Mouse (Mus musculus): ENCODE results near the gene Tmem136. TPM values are rescaled to one million over a fixed set of nuclear protein-coding genes. Genes with fewer than 3 reads are reported as not detected.

Gene Tmem136
- polyA plus RNA-seq, 1 experiment, result 0.12 TPM

DNA sequence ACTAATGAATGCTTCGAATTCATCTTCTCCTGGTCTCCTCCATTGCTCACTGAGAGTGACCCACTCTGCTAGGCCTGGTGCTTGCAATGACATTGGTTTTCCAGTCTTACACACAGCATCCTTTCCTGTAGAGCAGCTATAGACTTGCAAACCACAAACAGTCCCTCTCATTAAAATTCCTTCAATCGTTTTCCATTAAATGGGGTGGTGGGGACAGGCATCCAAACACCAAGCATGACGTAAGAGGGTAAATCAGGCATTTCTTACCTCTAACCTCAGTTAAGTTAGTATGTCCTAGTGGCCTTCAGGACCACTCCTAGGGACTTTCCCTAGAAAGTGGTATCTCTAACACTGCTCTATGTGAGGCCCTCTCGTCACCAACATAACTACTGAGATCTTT lies 51.1 kb downstream of the Tmem136 start:
- H3K4me3 ChIP-seq (ENCODE audit: insufficient read depth, poor library complexity, severe bottlenecking), result no peak overlapping the region
- peaks cover 99% of the 10 kb centered on the region for H3K79me2 ChIP-seq (ENCODE audit: control insufficient read depth, insufficient read depth)
- H3K79me3 ChIP-seq (ENCODE audit: low read depth), result peaks cover 71% of the 10 kb centered on the region
- no peak overlapping the region for H3ac ChIP-seq (ENCODE audit: control insufficient read depth, insufficient read length, low read depth)
- H3K36me3 ChIP-seq (ENCODE audit: control insufficient read depth, insufficient read depth), result no peaks in the 10 kb centered on the region
- no peak for TF ChIP-seq FOSL1 (IDR thresholded peaks at IDR 0.05; ENCODE audit: insufficient read depth, low read length, poor library complexity, severe bottlenecking)
- no peak for TF ChIP-seq MAX (IDR thresholded peaks at IDR 0.05)
- no peak for TF ChIP-seq MYOG (IDR thresholded peaks at IDR 0.05; ENCODE audit: control insufficient read depth, extremely low read depth, insufficient read length)
- TF ChIP-seq MYOD1 (IDR thresholded peaks at IDR 0.05; ENCODE audit: control insufficient read depth, insufficient read length, low read depth), result no peak
- TF ChIP-seq USF1 (IDR thresholded peaks at IDR 0.05; ENCODE audit: low read depth), result no peak
- TF ChIP-seq CEBPB (IDR thresholded peaks at IDR 0.05; ENCODE audit: low read depth), result no peak
- no peak for TF ChIP-seq CTCF (IDR thresholded peaks at IDR 0.05; ENCODE audit: control insufficient read depth, insufficient read depth, insufficient read length)
- H3K27me3 ChIP-seq (ENCODE audit: control insufficient read depth, insufficient read depth, insufficient read length), result no peaks in the 10 kb centered on the region

DNA sequence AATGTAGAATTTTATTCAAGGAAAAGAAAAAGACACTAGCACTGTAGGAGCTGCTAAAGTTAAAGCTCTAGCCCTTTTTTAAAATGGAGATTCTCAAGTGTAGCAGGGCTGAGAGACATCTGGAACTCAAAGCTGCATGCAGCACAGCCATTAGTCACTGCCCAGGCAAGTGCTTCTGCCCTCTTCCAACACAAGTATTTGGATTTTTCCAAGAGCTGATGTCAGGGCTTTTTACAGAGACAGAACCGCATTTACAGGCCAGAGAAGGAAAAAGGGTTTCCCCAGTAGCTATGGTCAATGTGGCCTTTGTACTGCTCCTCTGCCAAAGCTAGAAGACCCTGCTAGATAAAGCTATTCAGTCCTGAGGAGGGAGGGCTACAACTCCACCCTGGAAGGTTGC lies 54.8 kb downstream of the Tmem136 start:
- TF ChIP-seq MAX (IDR thresholded peaks at IDR 0.05) (no peak), USF1 (IDR thresholded peaks at IDR 0.05; ENCODE audit: low read depth) (no peak), CTCF (IDR thresholded peaks at IDR 0.05; ENCODE audit: control insufficient read depth, insufficient read depth, insufficient read length) (no peak), FOSL1 (IDR thresholded peaks at IDR 0.05; ENCODE audit: insufficient read depth, low read length, poor library complexity, severe bottlenecking) (no peak), MYOG (IDR thresholded peaks at IDR 0.05; ENCODE audit: control insufficient read depth, extremely low read depth, insufficient read length) (no peak), CEBPB (IDR thresholded peaks at IDR 0.05; ENCODE audit: low read depth) (no peak), MYOD1 (IDR thresholded peaks at IDR 0.05; ENCODE audit: control insufficient read depth, insufficient read length, low read depth) (no peak)
- Histone ChIP-seq H3K4me3 (ENCODE audit: insufficient read depth, poor library complexity, severe bottlenecking) (no peak overlapping the region), H3K79me2 (ENCODE audit: control insufficient read depth, insufficient read depth) (peaks cover 67% of the 10 kb centered on the region), H3K36me3 (ENCODE audit: control insufficient read depth, insufficient read depth) (no peaks in the 10 kb centered on the region), H3K79me3 (ENCODE audit: low read depth) (peaks cover 49% of the 10 kb centered on the region), H3K27me3 (ENCODE audit: control insufficient read depth, insufficient read depth, insufficient read length) (no peaks in the 10 kb centered on the region), H3ac (ENCODE audit: control insufficient read depth, insufficient read length, low read depth) (no peak overlapping the region)

Other genes starting within 250 kb of the Tmem136 start
- gene Grik4, start 172.1 kb downstream of the Tmem136 start, polyA plus RNA-seq (2012; fragmentation: generic; extraction: Trizol), result not detected
- 13.8 TPM for gene Arhgef12, start 9.3 kb downstream of the Tmem136 start, polyA plus RNA-seq (2012; fragmentation: generic; extraction: Trizol)
- not detected for gene Pou2f3, start 93.8 kb upstream of the Tmem136 start, polyA plus RNA-seq (2012; fragmentation: generic; extraction: Trizol)
- gene Oaf, start 123.3 kb upstream of the Tmem136 start, polyA plus RNA-seq (2012; fragmentation: generic; extraction: Trizol), result 86.9 TPM
- 0.02 TPM for gene Trim29, start 194.3 kb upstream of the Tmem136 start, polyA plus RNA-seq (2012; fragmentation: generic; extraction: Trizol)